Mouse (Mus musculus) adrenal gland, postnatal 14 days (tissue): Measurements from ENCODE around the gene Ryk. TPM values are rescaled to one million over a fixed set of nuclear protein-coding genes. Genes with fewer than 3 reads are reported as not detected.

Experiments
- DNase-seq: peaks from one replicate; pipeline ENCODE4 v3.0.0; 2021; ENCODE audit warnings: mixed read lengths
- total RNA-seq: library from RNA; stranded (reverse); gene quantifications from 2 replicates; pipeline ENCODE4 v1.2.3, GENCODE M21; 2021

Gene Ryk
- total RNA-seq, 1 experiment from 2014 or later: 56.0 TPM

GRCm38 (mm10) chr9:102858283-102858682 lies 23.6 kb downstream of the Ryk start:
- DNase-seq: no peak

- DNase-seq: no peak
These were observed 24.7 kb downstream of the Ryk start for GRCm38 (mm10) chr9:102859399-102859798.

DNA sequence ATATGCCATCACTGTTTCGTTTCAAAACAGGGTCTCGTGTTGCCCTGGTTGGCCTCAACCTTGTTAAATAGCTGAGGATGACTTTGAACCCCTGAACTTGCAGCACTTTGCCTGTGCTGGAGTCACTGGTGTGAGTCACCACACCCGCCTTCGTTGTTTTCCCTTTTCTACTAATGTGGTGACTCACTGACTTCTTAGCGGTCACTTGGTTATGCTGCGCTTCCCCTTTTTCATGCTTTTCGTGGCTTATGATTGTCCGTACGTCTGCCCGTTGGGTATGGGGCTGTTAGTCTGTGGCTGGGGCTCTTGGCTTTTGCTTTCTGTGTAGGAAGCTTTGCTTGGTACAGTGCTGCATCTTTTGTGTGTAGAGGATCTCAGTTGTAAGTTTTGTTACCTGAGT lies 25.2 kb downstream of the Ryk start:
- no peak for DNase-seq

DNA sequence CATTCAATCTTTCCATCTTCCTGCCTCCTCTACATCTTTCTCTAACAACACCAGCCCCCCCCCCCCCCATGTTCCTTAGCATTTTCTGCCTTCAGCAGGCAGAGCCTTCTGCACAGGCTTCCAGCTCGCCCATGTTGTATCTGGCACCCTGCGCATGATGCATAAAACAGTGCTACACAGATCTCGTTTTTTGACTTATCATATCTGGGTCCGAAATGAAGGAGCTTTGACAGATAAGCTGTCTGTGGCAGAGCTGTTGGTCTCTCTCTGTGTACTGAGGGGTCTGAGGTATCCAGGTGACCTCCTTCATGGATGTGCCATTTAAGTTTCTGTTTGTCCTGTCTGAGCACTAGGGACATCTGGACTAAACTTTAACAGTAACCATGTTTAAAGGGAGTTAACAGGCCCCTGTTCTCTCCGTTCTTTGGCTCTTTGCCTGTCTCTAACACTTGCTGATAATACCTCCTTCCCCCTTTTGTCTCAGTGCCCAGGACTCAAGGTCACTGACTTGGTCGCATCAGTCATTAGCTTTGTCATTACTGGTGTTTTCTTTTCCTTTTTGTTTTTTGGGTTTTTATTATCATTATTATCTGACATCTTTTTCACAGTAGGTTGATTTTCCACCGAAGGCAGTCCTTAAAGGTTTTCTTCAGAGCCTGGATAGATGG lies 26.2 kb downstream of the Ryk start:
- peak; percentile 60 for DNase-seq

DNA sequence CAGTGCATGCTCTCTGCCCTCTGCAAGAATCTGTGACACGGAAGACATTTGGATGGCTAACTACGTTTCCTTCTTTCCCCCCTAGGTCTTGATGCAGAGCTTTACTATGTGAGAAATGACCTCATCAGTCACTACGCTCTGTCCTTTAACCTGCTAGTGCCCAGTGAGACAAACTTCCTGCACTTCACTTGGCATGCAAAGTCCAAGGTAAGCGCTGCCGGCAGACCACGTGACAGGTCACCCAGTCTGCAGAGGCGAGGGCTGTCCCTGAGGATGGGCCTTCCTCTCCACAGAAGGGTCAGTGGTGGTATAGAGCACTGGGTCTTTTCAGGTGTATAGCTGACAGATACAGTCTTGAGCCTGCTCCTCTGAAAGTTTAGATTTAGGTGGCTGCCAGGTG lies 27.1 kb downstream of the Ryk start:
- no peak for DNase-seq

DNA sequence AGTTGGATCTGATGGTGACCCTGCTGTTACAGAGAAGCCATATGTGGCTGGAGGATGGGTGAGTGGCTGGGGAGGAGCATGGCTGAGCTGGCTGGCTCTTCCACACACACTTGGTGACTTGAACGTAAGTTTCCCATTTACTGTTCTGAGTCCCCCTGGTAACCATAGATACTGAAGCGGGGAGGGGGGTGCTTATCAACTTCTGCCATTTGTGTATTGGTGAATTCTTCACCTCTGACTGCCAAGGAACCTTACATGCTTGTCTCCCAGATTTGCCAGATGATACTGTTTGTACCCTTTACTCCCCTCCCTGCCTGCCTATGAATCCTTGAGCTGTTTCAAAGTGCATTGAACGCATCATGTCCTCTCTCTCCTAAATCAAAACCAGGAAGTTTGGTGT lies 27.5 kb downstream of the Ryk start:
- no peak for DNase-seq

GRCm38 (mm10) chr9:102863876-102864545 lies 29.3 kb downstream of the Ryk start:
- peak; percentile 54 for DNase-seq

- no peak for DNase-seq
These were observed 30.2 kb downstream of the Ryk start for GRCm38 (mm10) chr9:102864931-102865330.

GRCm38 (mm10) chr9:102865946-102866737 lies 31.4 kb downstream of the Ryk start:
- no peak for DNase-seq

GRCm38 (mm10) chr9:102866893-102867292 lies 32.2 kb downstream of the Ryk start:
- peak; percentile 89 for DNase-seq

GRCm38 (mm10) chr9:102867516-102867915 lies 32.8 kb downstream of the Ryk start:
- no peak for DNase-seq

DNA sequence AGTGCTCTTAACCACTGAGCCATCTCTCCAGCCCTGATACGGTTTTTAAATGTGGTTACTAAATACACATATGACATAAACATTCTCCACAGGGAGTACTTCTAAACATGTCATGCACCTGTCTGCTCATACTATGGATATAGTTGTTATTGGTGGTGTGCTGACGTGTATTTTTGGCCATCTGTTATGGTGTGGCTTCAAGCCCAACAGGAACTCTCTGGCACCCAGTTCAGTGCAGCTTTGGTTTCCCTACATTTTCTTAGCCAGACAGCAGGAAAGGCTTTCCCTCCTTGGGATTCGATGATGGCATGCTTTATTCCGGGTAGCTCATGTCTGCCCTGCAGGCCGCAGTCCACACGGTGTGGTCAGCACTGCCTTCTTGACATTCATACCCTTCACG lies 33.7 kb downstream of the Ryk start:
- no peak for DNase-seq

- no peak for DNase-seq
These were observed 41.5 kb downstream of the Ryk start for GRCm38 (mm10) chr9:102876054-102876690.

- no peak for DNase-seq
These were observed 43.2 kb downstream of the Ryk start for GRCm38 (mm10) chr9:102877916-102878315.

GRCm38 (mm10) chr9:102879545-102879944 lies 44.8 kb downstream of the Ryk start:
- DNase-seq: peak; percentile 59

DNA sequence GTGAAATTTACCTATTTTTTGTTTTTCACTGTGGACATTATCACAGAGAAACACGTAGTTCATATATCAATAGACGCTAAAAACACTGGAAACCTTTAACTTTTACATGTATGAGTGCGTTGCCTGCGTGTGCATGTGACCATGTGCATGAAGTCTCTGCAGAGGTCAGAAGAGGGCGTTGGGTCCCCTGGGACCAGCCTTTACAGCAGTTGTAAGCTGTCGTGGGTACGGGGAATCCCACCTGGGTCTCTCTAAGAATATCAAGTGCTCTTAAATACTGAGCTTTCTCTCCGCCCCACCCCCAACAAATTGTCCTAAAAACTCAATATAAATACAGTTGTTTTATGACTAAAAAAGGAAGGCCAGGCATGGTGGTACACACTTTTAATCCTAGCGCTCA lies 50.0 kb downstream of the Ryk start:
- DNase-seq: no peak

GRCm38 (mm10) chr9:102890166-102890565 lies 55.4 kb downstream of the Ryk start:
- DNase-seq: no peak

- no peak for DNase-seq
These were observed 58.0 kb downstream of the Ryk start for GRCm38 (mm10) chr9:102892480-102893355.

DNA sequence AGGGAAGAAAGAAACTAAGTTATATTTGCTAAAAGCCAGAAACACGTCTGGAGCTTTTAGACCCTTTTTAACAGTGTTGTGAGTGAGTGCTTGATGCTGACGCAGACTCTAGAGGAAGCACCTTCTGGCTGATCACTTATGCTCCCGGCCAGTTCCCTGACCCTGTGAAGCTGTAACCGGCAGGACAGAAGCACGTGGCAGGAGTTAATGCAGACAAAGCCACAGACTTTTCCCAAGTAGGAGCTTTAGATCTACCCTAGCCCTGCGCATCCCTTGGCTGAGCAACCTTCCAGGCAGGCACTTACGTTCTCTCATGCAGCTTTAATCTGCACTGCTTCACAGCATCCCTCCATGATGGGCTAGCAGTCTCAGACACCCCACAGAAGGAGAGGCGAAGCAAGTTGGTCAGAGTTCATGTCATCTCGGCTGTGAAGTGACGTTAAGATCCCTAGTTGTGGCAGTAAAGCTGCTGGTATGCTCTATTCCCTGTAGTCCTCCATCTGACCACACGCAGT lies 58.7 kb downstream of the Ryk start:
- DNase-seq: no peak

GRCm38 (mm10) chr9:102899916-102900315 lies 65.2 kb downstream of the Ryk start:
- DNase-seq: peak; percentile 34

DNA sequence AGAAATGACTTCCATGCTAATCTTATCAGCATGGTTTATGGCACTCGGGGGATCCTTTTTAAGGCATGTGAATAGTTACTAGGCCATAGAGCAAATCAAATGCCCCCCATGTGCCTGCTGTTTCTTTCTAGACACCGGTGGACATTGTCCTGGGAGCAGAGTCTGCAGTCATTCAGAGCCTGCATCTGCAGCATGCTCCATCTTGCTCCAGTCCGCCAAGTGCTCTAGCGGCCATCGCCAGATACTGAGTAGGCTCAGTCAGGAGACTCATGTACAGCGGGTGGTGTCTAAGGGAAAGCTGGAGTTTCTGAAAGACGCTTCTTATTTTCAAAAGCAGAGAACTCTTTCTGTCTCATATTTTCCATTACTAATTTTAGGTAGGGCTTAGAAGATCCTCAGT lies 67.6 kb downstream of the Ryk start:
- no peak for DNase-seq

- DNase-seq: no peak
These were observed 70.2 kb downstream of the Ryk start for GRCm38 (mm10) chr9:102904952-102905351.
